Mouse (Mus musculus) urinary bladder, postnatal 14 days (tissue): ENCODE data around the gene Rhox4e.
"Not testable (repeated sequence)": the region's sequence is repeated elsewhere in the genome, so short reads cannot be mapped to it uniquely, and the experiment has no call there.

Source experiments
- DNase-seq: peaks from one replicate; pipeline ENCODE4 v3.0.0; 2021; ENCODE audit warnings: low spot score

The Rhox4e gene

DNA sequence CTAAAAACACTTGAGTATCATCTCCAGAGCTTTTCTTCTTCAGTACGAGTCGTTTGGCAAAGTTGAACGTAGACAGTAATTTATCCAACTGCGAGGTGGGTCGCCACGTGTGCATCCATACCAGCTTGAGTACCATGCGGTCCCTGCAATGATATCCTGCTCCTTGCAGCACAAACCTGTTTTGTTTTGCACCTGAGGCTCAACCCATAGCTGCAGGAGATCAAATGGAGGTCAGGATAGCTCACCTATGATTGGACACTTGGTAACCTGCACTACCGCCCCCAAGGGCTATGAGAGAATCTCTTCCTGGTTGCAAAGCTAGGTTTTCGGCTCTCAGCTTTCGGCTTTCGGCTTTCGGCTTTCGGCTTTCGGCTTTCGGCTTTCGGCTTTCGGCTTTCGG is at the start of gene Rhox4e:
Gene Rhox4e, plus strand, starts transcription at position 301 of the 400 bp plus-strand sequence.
- not testable (repeated sequence) for DNase-seq

DNA sequence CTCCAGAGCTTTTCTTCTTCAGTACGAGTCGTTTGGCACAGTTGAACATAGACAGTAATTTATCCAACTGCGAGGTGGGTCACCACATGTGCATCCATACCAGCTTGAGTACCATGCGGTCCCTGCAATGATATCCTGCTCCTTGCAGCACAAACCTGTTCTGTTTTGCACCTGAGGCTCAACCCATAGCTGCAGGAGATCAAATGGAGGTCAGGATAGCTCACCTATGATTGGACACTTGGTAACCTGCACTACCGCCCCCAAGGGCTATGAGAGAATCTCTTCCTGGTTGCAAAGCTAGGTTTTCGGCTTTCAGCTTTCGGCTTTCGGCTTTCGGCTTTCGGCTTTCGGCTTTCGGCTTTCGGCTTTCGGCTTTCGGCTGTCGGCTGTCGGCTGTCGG is 43.2 kb upstream of the Rhox4e start, which contains the start of gene Rhox4d:
Gene Rhox4d, plus strand, starts transcription at position 301 of the 400 bp plus-strand sequence.
- DNase-seq = not testable (repeated sequence)

DNA sequence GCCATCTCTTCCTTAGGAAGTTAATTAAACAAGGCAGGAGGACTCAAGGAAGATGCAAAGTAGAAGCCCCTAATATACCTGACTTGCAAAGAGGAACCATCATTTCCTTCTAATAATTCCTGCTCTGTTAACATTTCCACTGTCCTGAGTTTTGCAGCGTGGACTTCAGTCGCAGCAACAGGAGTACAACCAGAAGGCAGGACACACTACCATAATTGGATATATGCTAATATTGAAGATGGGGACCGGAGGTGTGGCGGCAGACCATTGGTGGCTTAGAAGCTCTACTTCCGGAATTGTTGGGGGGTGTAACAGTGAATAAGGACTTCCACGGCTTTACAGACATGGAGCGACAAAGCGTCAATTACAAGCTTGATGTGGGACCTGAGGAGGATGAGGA is 27.1 kb upstream of the Rhox4e start, which contains the start of gene Rhox2e:
Gene Rhox2e, plus strand, starts transcription at position 301 of the 400 bp plus-strand sequence.
- not testable (repeated sequence) for DNase-seq

GRCm38 (mm10) chrX:37541719-37542118 is 15.5 kb upstream of the Rhox4e start, which contains the start of gene Rhox3e:
Gene Rhox3e (plus strand): TSS chrX:37542019.
- not testable (repeated sequence) for DNase-seq

GRCm38 (mm10) chrX:37571105-37571504 is 13.9 kb downstream of the Rhox4e start, which contains the start of gene Rhox2f:
Gene Rhox2f (plus strand): TSS chrX:37571405.
- DNase-seq = not testable (repeated sequence)

- DNase-seq = not testable (repeated sequence)
Observed at GRCm38 (mm10) chrX:37572638-37573037, 15.4 kb downstream of the Rhox4e start.

DNA sequence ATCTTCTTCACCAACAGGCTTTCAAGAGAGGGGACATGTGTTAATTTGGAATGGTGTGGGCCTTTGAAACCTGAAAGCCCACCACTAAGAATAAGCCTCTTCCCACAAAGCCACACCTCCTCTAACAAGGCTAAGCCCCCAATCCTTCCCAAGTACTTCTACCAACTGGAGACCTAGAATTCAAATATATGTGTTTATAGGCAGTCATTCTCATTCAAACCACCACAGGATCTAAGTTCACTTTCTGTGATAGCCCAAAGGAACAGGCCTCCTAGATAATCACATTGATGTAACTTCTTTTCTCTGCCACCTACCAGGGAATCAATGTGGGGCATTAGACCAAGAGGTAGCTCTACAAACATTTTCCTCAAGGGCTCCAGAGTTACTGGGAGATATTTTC is 23.5 kb downstream of the Rhox4e start, which contains the start of gene Rhox3f:
Gene Rhox3f, plus strand, starts transcription at position 301 of the 400 bp plus-strand sequence.
- DNase-seq = not testable (repeated sequence)

GRCm38 (mm10) chrX:37607604-37608003 is 50.4 kb downstream of the Rhox4e start, which contains the start of gene Rhox4f:
Gene Rhox4f (minus strand): TSS chrX:37607704.
- DNase-seq = not testable (repeated sequence)
